Mouse (Mus musculus): Measurements from ENCODE around the gene Krt17. TPM values are rescaled to one million over a fixed set of nuclear protein-coding genes. Genes with fewer than 3 reads are reported as not detected.
"Not testable (repeated sequence)": the region's sequence is repeated elsewhere in the genome, so short reads cannot be mapped to it uniquely, and the experiment has no call there.

Gene Krt17
- total RNA-seq, 4 experiments from 2014 or later = not detected

GRCm38 (mm10) chr11:100262058-100262980 lies 1.5 kb upstream of the Krt17 start:
- DNase-seq (ENCODE audit: low spot score) = no peak

- no peak for DNase-seq (ENCODE audit: low spot score)
These were observed 391 bp upstream of the Krt17 start for GRCm38 (mm10) chr11:100261235-100261605.

DNA sequence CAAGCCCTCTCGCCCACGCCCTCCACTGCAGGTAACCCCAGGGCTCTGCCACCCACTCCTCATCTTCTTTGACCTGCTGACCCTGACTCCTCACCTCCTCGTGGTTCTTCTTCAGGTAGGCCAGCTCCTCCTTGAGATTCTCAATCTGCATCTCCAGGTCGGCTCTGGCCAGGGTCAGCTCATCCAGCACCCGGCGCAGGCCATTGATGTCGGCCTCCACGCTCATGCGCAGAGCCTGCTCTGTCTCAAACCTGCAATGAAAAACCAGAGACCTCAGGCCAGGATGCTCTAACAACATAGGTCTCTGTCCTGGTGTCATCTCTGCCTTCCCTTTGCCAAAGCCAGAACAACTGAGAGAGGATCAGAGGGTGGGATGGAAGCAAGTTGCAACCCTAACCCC lies 1.8 kb downstream of the Krt17 start:
- no peak for DNase-seq (ENCODE audit: low spot score)

DNA sequence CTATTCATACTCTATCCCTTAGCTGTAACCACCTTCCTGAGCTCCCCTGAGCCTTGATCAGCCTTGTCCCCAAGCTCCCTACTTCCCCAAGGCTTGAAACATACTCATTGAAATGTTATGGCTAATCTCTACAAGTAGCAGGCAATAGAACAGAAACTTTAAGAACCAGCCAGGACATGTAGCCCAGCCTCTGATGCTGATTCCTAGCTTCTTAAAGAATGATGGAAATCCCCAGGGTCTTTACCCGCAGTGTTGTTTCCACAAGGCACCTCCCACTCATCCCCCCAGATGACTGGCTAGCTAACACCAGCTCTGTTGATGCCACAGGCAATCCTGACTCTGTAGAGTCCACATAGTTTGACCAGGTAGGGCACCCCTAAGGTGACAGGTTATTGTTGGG lies 2.9 kb downstream of the Krt17 start:
- DNase-seq (ENCODE audit: low spot score) = no peak

- no peak for DNase-seq (ENCODE audit: low spot score)
These were observed 5.3 kb downstream of the Krt17 start for GRCm38 (mm10) chr11:100255514-100255913.

DNA sequence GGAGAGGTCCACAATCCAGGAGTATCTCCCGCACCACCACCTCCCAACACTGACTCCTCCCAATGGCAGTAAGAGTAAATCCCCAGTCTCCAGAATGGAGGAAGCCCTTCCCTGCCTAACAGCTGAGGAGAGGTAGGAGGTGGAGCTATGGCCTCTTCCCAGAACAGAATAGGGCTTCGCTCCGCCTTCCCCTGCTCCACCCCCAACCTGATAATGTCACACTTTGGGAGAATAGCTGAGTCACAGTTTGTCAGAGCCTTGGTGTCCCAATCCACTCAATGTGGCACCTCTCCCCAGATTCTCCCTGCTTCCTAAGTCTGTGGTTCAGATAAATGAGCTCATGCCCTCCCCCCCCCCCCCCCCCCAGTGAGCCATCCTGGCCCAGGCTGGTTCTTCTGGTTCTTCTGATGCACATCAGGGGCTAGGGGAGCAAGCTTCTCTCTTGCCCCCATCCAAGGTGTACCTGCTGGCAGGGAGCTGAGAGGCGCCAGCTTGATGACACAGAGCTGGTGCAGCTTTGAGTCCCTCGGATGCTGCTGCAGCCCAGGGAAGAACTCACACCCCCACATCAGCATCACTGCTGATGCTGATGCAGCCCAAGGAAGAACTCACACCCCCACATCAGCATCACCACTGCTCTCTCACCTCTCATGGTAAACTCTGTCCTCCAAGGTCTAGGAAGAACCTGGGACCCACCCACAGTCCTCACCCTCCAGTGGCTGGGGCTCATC lies 6.3 kb downstream of the Krt17 start:
- no peak for DNase-seq (ENCODE audit: low spot score)

DNA sequence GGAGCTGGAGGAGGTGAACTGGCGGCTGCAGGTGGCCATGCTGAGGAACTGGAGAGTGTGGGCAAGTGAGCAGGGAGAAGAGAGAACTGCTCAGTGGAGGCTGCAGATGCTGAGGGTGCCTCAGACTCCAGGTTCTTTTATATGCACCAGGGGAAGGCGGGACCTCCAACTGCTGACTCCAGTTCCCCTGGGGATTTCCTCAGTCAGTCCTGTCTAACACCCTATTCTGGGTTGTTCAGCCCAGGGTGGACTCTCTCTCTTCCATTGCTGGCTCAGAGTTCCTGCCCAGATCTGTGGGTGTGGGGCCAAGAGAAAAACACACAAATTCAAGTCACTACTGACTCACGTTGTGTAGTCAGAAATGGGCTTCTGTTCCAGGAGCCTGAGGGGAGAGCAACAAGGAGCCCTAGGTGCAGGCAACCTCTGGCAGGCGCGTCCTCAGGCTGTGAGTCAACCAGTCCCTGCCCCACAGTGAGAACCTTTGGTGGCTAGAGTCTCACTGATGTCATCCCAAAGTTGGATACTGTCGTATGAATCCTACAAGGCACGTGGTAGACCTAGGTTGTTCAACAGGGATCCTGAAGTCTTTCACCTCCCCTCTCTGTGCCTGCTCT lies 11.9 kb downstream of the Krt17 start, which contains the start of gene Krt16:
Gene Krt16, minus strand, starts transcription at position 51 of the 614 bp plus-strand sequence.
- no peak for DNase-seq (ENCODE audit: low spot score)

DNA sequence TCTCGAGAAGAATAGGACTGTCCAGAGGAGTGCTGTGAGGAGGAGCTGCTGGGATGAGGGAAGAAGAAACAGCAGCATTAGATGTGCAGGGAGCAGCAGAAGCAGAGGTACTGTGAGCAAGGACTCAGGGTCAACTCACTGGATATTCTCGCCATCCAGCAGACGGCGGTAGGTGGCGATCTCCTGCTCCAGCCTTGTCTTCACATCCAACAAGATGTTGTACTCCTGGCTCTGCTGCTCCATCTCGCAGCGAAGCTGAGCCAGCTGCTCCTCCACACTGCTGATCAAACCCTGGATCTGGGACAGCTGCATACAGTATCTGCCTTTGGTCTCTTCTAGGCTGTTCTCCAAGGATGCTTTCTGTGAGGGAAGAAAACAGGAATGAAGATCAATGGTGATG lies 14.4 kb downstream of the Krt17 start:
- DNase-seq (ENCODE audit: low spot score) = not testable (repeated sequence)

DNA sequence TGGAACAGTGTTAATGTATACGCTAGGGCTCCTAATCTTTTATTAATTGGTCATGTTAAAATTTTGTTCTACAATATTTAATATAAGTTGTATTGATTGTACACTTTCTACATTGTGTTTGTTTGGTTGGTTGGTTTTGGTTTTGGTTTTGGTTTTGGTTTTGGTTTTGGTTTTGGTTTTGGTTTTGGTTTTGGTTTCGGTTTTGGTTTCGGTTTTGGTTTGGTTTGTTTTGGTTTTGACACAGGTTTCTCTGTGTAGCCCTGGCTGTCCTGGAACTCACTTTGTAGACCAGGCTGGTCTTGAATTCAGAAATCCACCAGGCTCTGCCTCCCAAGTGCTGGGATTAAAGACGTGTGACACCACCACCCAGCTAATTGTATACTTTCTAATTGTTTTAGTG lies 20.6 kb downstream of the Krt17 start:
- not testable (repeated sequence) for DNase-seq (ENCODE audit: low spot score)

GRCm38 (mm10) chr11:100221741-100222140 lies 39.1 kb downstream of the Krt17 start:
- no peak for DNase-seq (ENCODE audit: low spot score)

GRCm38 (mm10) chr11:100219304-100219703 lies 41.5 kb downstream of the Krt17 start:
- DNase-seq (ENCODE audit: low spot score) = no peak

- DNase-seq (ENCODE audit: low spot score) = no peak
These were observed 52.3 kb downstream of the Krt17 start for GRCm38 (mm10) chr11:100208542-100208941.

GRCm38 (mm10) chr11:100207498-100207897 lies 53.3 kb downstream of the Krt17 start, which contains the start of gene Krt14:
Gene Krt14, minus strand, starts transcription at chr11:100207548.
- DNase-seq (ENCODE audit: low spot score) = no peak

Other genes starting within 250 kb of the Krt17 start
- not detected for gene Krt33a, start 244.8 kb downstream of the Krt17 start, total RNA-seq (2022)
- not detected for gene Krt33b, start 231.2 kb downstream of the Krt17 start, total RNA-seq (2022)
- gene Krt34, start 219.5 kb downstream of the Krt17 start, total RNA-seq (2022) = not detected
- not detected for gene Krt31, start 210.5 kb downstream of the Krt17 start, total RNA-seq (2022)
- gene Krt32, start 172.8 kb downstream of the Krt17 start, total RNA-seq (2022) = not detected
- gene Krt35, start 164.8 kb downstream of the Krt17 start, total RNA-seq (2022) = not detected
- gene Krt36, start 155.4 kb downstream of the Krt17 start, total RNA-seq (2022) = not detected
- gene Krt13, start 139.5 kb downstream of the Krt17 start, total RNA-seq (2022) = not detected
- gene Krt15, start 125.1 kb downstream of the Krt17 start, total RNA-seq (2022) = under 1 TPM in 1 of 4 experiments, not detected in 3; 0.92 TPM
- gene Krt19, start 112.4 kb downstream of the Krt17 start, total RNA-seq (2022) = 1 to 10 TPM; 4.6 to 9.6 (median 6.7) TPM
- gene Krt9, start 67.8 kb downstream of the Krt17 start, total RNA-seq (2022) = not detected
- under 1 TPM in 2 of 4 experiments, not detected in 2; 0.25 to 0.63 TPM for gene Krt14, start 53.5 kb downstream of the Krt17 start, total RNA-seq (2022)
- gene Krt16, start 12.1 kb downstream of the Krt17 start, total RNA-seq (2022) = not detected
- gene Krt42, start 8.8 kb upstream of the Krt17 start, total RNA-seq (2022) = not detected
- gene Eif1, start 58.9 kb upstream of the Krt17 start, total RNA-seq (2022) = 1,000 to 10,000 TPM; 1,527 to 1,967 (median 1,680) TPM
- not detected for gene Gast, start 73.4 kb upstream of the Krt17 start, total RNA-seq (2022)
- 1 to 10 TPM; 1.0 to 2.5 (median 2.0) TPM for gene Hap1, start 95.1 kb upstream of the Krt17 start, total RNA-seq (2022)
- 100 to 1,000 TPM; 224 to 279 (median 261) TPM for gene Jup, start 136.7 kb upstream of the Krt17 start, total RNA-seq (2022)
- 10 to 100 TPM; 13.7 to 19.4 (median 16.4) TPM for gene P3h4, start 153.8 kb upstream of the Krt17 start, total RNA-seq (2022)
- gene Fkbp10, start 154.7 kb upstream of the Krt17 start, total RNA-seq (2022) = 10 to 100 TPM in 1 of 4 experiments, 1 to 10 TPM in 3; 9.0 to 11.1 (median 9.0) TPM
- 10 to 100 TPM; 18.8 to 28.0 (median 25.2) TPM for gene Nt5c3b, start 180.8 kb upstream of the Krt17 start, total RNA-seq (2022)
- under 1 TPM; 0.59 to 0.90 (median 0.77) TPM for gene Klhl10, start 180.9 kb upstream of the Krt17 start, total RNA-seq (2022)
- gene Klhl11, start 211.7 kb upstream of the Krt17 start, total RNA-seq (2022) = 1 to 10 TPM; 5.7 to 6.7 (median 6.4) TPM